Mouse (Mus musculus) midbrain, postnatal 0 days (tissue): ENCODE results near the gene Nol12. TPM values are rescaled to one million over a fixed set of nuclear protein-coding genes. Genes with fewer than 3 reads are reported as not detected.
A peak's percentile ranks its signal among the peaks of the same experiment; 100 is the strongest.

Experiments
- ATAC-seq: fragments of 200-750 bp; cut with Nextera tagmentation; 2 replicates; pipeline ENCODE4 v1.8.0; 2017; ENCODE audit warnings: moderate number of reproducible peaks, mild to moderate bottlenecking, moderate TSS enrichment, moderate library complexity; ENCODE audit not compliant: low FRiP score
- DNase-seq: peaks from one replicate; pipeline ENCODE4 v3.0.0-alpha.2; 2015; ENCODE audit warnings: low spot score
- H3K27ac ChIP-seq: fragments of 300-500 bp; sonication (generic); 2 replicates; pipeline ENCODE4 v1.5.1; 2014; ENCODE audit warnings: low read depth, mild to moderate bottlenecking, low read length, mixed read lengths
- H3K27me3 ChIP-seq: fragments of 300-500 bp; sonication (generic); 2 replicates; pipeline ENCODE4 v1.6.1; 2014; ENCODE audit warnings: low read length, control low read depth, mixed read lengths; ENCODE audit not compliant: insufficient read depth
- H3K36me3 ChIP-seq: fragments of 300-500 bp; sonication (generic); 2 replicates; pipeline ENCODE4 v1.6.1; 2014; ENCODE audit warnings: low read length, control low read depth, mixed read lengths; ENCODE audit not compliant: insufficient read depth
- H3K4me1 ChIP-seq: fragments of 300-500 bp; sonication (generic); 2 replicates; pipeline ENCODE4 v1.6.1; 2014; ENCODE audit warnings: mild to moderate bottlenecking, control low read depth, antibody characterized with exemption, low read length, mixed read lengths; ENCODE audit not compliant: insufficient read depth
- H3K4me2 ChIP-seq: fragments of 300-500 bp; sonication (generic); 2 replicates; pipeline ENCODE4 v1.6.1; 2014; ENCODE audit warnings: low read depth, mild to moderate bottlenecking, low read length, mixed read lengths; ENCODE audit not compliant: poor library complexity, severe bottlenecking
- H3K4me3 ChIP-seq: fragments of 300-500 bp; sonication (generic); 2 replicates; pipeline ENCODE4 v1.5.1; 2014; ENCODE audit warnings: low read depth, mild to moderate bottlenecking, low read length, moderate library complexity
- H3K9ac ChIP-seq: fragments of 300-500 bp; sonication (generic); replicated peaks from 2 replicates; pipeline ENCODE4 v1.6.1; 2014; ENCODE audit warnings: mild to moderate bottlenecking, low read length, moderate library complexity, mixed read lengths; ENCODE audit not compliant: poor library complexity, severe bottlenecking
- H3K9me3 ChIP-seq: fragments of 300-500 bp; sonication (generic); 2 replicates; pipeline ENCODE4 v1.6.1; 2016; ENCODE audit warnings: low read length, control low read depth
- CTCF ChIP-seq: IDR thresholded peaks from 2 replicates; pipeline ENCODE4 v1.5.1; 2016; ENCODE audit warnings: antibody characterized with exemption, mild to moderate bottlenecking
- WGBS: fragments of 180-500 bp; shearing (Covaris S2); extraction: QIAGEN DNeasy Blood & Tissue Kit; methylation state at CpG from one replicate; pipeline ENCODE4 v1.1.7; 2014; 5-methylcytosine and 5-hydroxymethylcytosine counted together
- polyA plus RNA-seq: library from polyadenylated mRNA; unstranded; fragments of >200 nt; fragmentation: Nextera tagmentation; extraction: Ambion mirVana; gene quantifications from 2 replicates; pipeline ENCODE4 v1.2.1, GENCODE M21; 2015
- total RNA-seq: library from RNA; depleted of rRNA; stranded (reverse); fragments of >200 nt; gene quantifications from 2 replicates; pipeline ENCODE4 v1.2.3, GENCODE M21; 2014

Nol12 gene
- total and polyA plus RNA-seq, 2 experiments from 2014 or later: 8.1 to 64.0 TPM

- no peak for TF ChIP-seq CTCF
- H3K9me3 ChIP-seq: no peaks in the 10 kb centered on the region
- H3K9ac ChIP-seq: no peak overlapping the region
- H3K27me3 ChIP-seq: no peaks in the 10 kb centered on the region
- 84% methylated on average over 12 of the region's 12 CpGs for WGBS
- H3K27ac ChIP-seq: no peak overlapping the region
- ATAC-seq (no peak), DNase-seq (no peak)
- H3K36me3 ChIP-seq: peaks cover 20% of the 10 kb centered on the region
- H3K4me3 ChIP-seq: no peak overlapping the region
- H3K4me1 ChIP-seq: no peaks in the 10 kb centered on the region; the same call in 1 of the 2 replicates
- H3K4me2 ChIP-seq: no peak overlapping the region
Observed at GRCm38 (mm10) chr15:78919914-78920313, 14.8 kb upstream of the Nol12 start.

GRCm38 (mm10) chr15:78922700-78923099 lies 12.0 kb upstream of the Nol12 start:
- Histone ChIP-seq H3K9me3 (no peaks in the 10 kb centered on the region), H3K4me2 (no peak overlapping the region), H3K27me3 (peaks cover 9% of the 10 kb centered on the region; the same call in 1 of the 2 replicates), H3K4me1 (no peaks in the 10 kb centered on the region), H3K4me3 (no peak overlapping the region), H3K27ac (no peak overlapping the region), H3K36me3 (peaks cover 15% of the 10 kb centered on the region), H3K9ac (no peak overlapping the region)
- DNase-seq (no peak), ATAC-seq (no peak)
- WGBS: 88% methylated on average over 7 of the region's 7 CpGs
- no peak for TF ChIP-seq CTCF

GRCm38 (mm10) chr15:78923585-78923984 lies 11.1 kb upstream of the Nol12 start:
- H3K27me3 ChIP-seq: peaks cover 9% of the 10 kb centered on the region
- 83% methylated on average over 6 of the region's 6 CpGs for WGBS

GRCm38 (mm10) chr15:78925129-78925528 lies 9.6 kb upstream of the Nol12 start:
- H3K9ac ChIP-seq: no peak overlapping the region
- no peaks in the 10 kb centered on the region for H3K9me3 ChIP-seq
- H3K4me3 ChIP-seq: no peak overlapping the region
- H3K36me3 ChIP-seq: 0 out of 2 replicates have a peak, but pooled peaks cover 2% of the 10 kb centered on the region
- no peak overlapping the region for H3K4me2 ChIP-seq
- H3K4me1 ChIP-seq: 0 out of 2 replicates have a peak, but pooled peaks cover 4% of the 10 kb centered on the region
- DNase-seq (no peak), ATAC-seq (no peak)
- WGBS: 37% methylated on average over 8 of the region's 8 CpGs
- TF ChIP-seq CTCF: no peak
- H3K27me3 ChIP-seq: peaks cover 9% of the 10 kb centered on the region
- H3K27ac ChIP-seq: no peak overlapping the region

More at GRCm38 (mm10) chr15:78923585-78923984, 11.1 kb upstream of the Nol12 start:
- no peak overlapping the region for H3K4me3 ChIP-seq
- peaks cover 9% of the 10 kb centered on the region for H3K36me3 ChIP-seq
- H3K4me2 ChIP-seq: no peak overlapping the region
- ATAC-seq (no peak), DNase-seq (no peak)
- no peaks in the 10 kb centered on the region for H3K9me3 ChIP-seq
- 0 out of 2 replicates have a peak, but pooled peaks cover 4% of the 10 kb centered on the region for H3K4me1 ChIP-seq
- H3K27ac ChIP-seq: no peak overlapping the region
- no peak for TF ChIP-seq CTCF
- H3K9ac ChIP-seq: no peak overlapping the region

- ATAC-seq: 0 out of 2 replicates have a peak, but pooled peaks have one; percentile 46
- no peak for TF ChIP-seq CTCF
- Histone ChIP-seq H3K9ac (no peak within 1 kb of the TSS; the same call in 1 of the 2 replicates), H3K27ac (0 out of 2 replicates have a peak within 1 kb of the TSS, but pooled peaks have one; percentile 18), H3K4me3 (no peak within 1 kb of the TSS), H3K9me3 (no peaks in the 10 kb centered on the region), H3K27me3 (peaks cover 9% of the 10 kb centered on the region), H3K4me2 (peak within 1 kb of the TSS; percentile 53), H3K4me1 (0 out of 2 replicates have a peak, but pooled peaks cover 4% of the 10 kb centered on the region), H3K36me3 (no peaks in the 10 kb centered on the region)
- WGBS: 9% methylated on average over 20 of the region's 20 CpGs
- DNase-seq: peak; percentile 85
Observed at GRCm38 (mm10) chr15:78926021-78926919, 8.5 kb upstream of the Nol12 start, which contains the start of gene Lgals1. TSS of gene Lgals1 (plus strand) at chr15:78926725.
